Mouse (Mus musculus): ENCODE data around the gene Dcpp2. TPM values are rescaled to one million over a fixed set of nuclear protein-coding genes. Genes with fewer than 3 reads are reported as not detected.
A peak's percentile ranks its signal among the peaks of the same experiment; 100 is the strongest.
"Not testable (repeated sequence)": the region's sequence is repeated elsewhere in the genome, so short reads cannot be mapped to it uniquely, and the experiment has no call there.

Dcpp2 gene
- not detected in 2 replicates for polyA plus RNA-seq (2015; fragmentation: Nextera tagmentation; extraction: Ambion mirVana)

DNA sequence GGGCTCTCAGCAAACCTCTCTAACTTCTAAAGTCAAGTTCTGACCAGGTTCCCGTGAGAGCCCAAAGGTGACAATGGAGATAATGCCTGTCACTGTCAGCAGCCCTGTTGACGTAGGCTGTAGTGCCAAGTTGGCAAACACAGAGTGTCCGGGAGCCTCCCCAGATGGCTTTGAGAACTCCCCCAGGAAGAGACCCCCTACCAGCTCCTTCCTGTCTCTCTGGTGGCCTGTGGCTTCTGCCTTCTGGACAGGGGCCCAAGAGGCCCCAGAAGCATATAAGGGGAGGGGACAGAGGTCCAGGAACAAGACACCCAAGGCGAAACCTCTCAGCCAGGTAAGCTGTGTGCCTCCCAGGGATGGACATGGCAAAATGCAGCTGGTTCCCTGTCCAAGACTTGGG lies at the start of gene Dcpp2, which contains the start of gene Dcpp1:
Gene Dcpp2, plus strand, starts transcription at position 305 of the 400 bp plus-strand sequence.
Gene Dcpp1, plus strand, starts transcription at position 301 of the 400 bp plus-strand sequence.
- H3K4me1 ChIP-seq; H3K27me3 ChIP-seq; H3K36me3 ChIP-seq; H3K4me3 ChIP-seq (replicated peaks); H3K27ac ChIP-seq (replicated peaks); ATAC-seq (ENCODE audit: insufficient number of reproducible peaks, low FRiP score, low TSS enrichment, low read depth); H3K4me2 ChIP-seq (replicated peaks); H3K9me3 ChIP-seq (replicated peaks); H3K9ac ChIP-seq: not testable (repeated sequence)
- 71% methylated on average over 4 of the region's 4 CpGs for WGBS

DNA sequence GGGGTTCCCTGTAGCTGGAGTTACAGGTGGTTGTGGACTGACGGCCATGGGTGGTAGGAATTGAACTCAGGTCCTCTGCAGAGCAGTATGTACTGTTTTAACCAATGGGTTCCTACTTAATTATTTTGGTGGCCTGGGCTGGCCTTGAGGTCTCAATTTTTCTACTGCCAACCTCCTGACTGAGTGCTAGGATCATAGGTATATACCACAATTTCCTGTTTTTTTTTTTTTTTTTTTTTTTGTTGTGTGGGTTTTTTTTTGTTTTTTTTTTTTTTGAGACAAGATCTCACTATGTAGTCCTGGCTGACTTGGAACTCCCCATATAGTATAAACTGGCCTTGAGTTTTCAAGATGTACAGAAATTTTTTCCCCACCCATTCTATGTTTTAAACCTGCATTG lies 49.5 kb upstream of the Dcpp2 start:
- Histone ChIP-seq H3K27me3 (peaks cover 17% of the 10 kb centered on the region; the same call in 1 of the 2 replicates), H3K4me3 (replicated peaks) (no peak overlapping the region), H3K27ac (replicated peaks) (no peak overlapping the region), H3K36me3 (peaks cover 7% of the 10 kb centered on the region), H3K4me1 (peaks cover 7% of the 10 kb centered on the region), H3K9ac (no peak overlapping the region), H3K9me3 (replicated peaks) (no peaks in the 10 kb centered on the region), H3K4me2 (replicated peaks) (no peak overlapping the region)
- WGBS = 96% methylated on average over 1 of the region's 1 CpGs
- ATAC-seq (ENCODE audit: insufficient number of reproducible peaks, low FRiP score, low TSS enrichment, low read depth) = no peak

DNA sequence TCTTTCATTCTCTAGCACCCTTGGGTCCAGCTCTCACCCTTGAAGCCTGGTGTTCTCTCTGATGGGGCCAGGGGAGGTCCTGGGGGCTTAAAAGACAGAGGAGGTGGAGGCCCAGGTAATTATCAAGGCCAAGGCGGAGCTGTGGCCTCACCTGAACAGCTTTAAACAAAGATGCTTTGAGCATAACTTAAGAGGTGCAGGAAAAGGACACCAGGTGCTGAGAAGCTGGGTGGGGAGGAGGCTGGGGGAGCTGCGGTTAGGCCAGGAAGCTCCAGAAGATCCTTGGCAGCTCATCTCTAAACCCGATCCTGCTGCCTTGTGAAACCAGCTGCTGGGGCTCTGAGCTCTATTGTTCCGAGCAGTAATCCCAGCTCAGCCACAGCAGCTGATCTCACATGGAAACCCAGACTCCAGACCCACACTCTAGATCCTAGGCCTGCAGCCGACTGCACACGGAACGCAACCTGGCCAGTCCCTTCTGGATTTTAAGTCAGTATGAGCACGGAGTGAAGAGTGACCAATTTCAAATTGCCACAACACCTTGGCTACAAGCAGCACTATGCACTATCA lies 44.6 kb upstream of the Dcpp2 start, which contains the start of gene Prss33:
Gene Prss33, minus strand, starts transcription at position 51 of the 570 bp plus-strand sequence.
- Histone ChIP-seq H3K27me3 (peaks cover 20% of the 10 kb centered on the region; the same call in 1 of the 2 replicates), H3K9ac (no peak within 1 kb of the TSS), H3K4me3 (replicated peaks) (no peak within 1 kb of the TSS), H3K36me3 (no peaks in the 10 kb centered on the region), H3K4me1 (no peaks in the 10 kb centered on the region), H3K9me3 (replicated peaks) (no peaks in the 10 kb centered on the region), H3K4me2 (replicated peaks) (no peak within 1 kb of the TSS), H3K27ac (replicated peaks) (no peak within 1 kb of the TSS)
- ATAC-seq (ENCODE audit: insufficient number of reproducible peaks, low FRiP score, low TSS enrichment, low read depth) = no peak
- 59% methylated on average over 8 of the region's 8 CpGs for WGBS

DNA sequence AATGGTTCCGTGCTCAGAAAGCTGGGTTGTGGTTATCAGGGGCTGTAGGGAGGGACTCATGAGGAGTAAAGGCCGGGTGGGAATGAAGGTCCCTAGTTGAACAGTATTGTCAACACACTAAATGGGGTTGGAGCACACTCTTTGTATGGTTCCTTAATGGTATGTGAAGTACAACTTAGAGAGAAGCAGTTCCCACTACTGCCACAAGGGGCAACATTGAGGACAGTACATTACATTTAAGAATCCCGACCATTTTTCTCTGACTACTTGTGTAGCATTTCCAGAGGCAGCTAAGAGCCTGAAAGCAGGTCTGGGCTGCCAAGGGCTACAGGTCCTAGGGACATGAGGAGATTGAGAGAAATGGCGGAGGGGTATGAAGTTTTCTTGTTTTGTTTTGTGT lies 39.5 kb upstream of the Dcpp2 start:
- Histone ChIP-seq H3K27ac (replicated peaks) (no peak overlapping the region), H3K27me3 (peaks cover 3% of the 10 kb centered on the region; the same call in 1 of the 2 replicates), H3K4me2 (replicated peaks) (no peak overlapping the region), H3K9ac (no peak overlapping the region), H3K4me3 (replicated peaks) (no peak overlapping the region), H3K4me1 (0 out of 2 replicates have a peak, but pooled peaks cover 5% of the 10 kb centered on the region), H3K9me3 (replicated peaks) (no peaks in the 10 kb centered on the region), H3K36me3 (no peaks in the 10 kb centered on the region)
- WGBS = 29% methylated on average over 4 of the region's 4 CpGs
- no peak for ATAC-seq (ENCODE audit: insufficient number of reproducible peaks, low FRiP score, low TSS enrichment, low read depth)

DNA sequence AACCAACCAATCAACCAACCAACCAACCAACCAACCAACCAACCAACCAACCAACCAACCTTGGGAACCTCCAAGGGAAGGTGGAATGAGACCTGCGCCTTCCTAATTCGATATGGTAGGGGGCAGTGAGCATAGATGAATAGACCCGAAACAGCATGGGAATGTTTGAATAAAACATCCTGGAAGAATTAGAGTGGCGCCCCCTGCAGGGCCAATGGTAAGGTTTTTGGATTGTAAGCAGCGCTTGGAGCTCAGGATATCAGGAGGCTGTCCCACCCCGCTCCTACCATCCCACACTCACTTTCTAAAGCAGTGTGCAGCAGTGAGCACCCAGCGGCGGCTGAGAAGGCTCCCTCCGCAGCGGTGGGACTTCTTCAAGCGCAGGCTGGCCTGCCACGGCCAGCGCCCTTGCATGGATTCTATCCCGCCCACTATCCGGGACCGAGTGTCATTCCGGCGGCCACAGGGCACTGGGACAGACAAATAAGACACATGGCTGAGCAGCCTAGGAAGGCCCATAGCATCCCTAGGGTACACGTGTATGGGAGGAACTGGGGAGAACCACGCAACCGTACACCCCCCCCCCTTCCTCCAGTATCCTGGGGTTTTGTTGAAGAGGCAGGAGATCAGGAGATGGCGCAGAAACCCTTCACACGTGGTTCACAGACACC lies 37.4 kb upstream of the Dcpp2 start:
- Histone ChIP-seq H3K27me3 (no peaks in the 10 kb centered on the region), H3K27ac (replicated peaks) (no peak overlapping the region), H3K4me3 (replicated peaks) (peak overlapping the region; percentile 22; the same call in 1 of the 2 replicates), H3K9ac (no peak overlapping the region), H3K36me3 (no peaks in the 10 kb centered on the region), H3K9me3 (replicated peaks) (no peaks in the 10 kb centered on the region), H3K4me1 (0 out of 2 replicates have a peak, but pooled peaks cover 5% of the 10 kb centered on the region), H3K4me2 (replicated peaks) (peak overlapping the region; percentile 39)
- WGBS = 44% methylated on average over 23 of the region's 23 CpGs
- ATAC-seq (ENCODE audit: insufficient number of reproducible peaks, low FRiP score, low TSS enrichment, low read depth) = no peak

DNA sequence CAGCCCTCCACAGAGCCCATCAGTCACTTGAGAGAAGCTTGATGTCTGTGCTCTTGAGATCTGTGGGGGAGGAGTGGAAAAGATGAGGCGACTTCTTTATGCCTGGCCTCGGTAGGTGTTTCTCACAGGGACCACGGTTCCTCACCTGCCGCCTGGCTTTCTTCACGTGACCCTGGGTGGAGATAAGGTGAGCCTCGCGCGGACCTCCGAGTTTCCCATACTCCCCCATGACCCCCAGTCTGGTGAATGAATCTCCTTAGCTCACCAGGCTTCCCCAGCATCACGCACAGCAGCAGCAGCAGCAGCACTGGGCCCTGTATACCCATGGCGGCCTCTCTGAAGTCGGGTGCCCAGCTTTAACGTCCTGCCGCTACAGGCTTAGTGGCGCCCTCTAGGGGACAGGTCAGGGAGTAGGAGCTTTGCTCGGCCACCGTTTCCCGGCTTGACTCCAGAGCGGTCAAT lies 36.8 kb upstream of the Dcpp2 start, which contains the start of the genes Prss32 and Prss41:
Gene Prss32, plus strand, starts transcription at position 44 of the 462 bp plus-strand sequence.
Gene Prss41, minus strand, starts transcription at position 361 of the 462 bp plus-strand sequence.
- H3K9ac ChIP-seq = no peak within 1 kb of the TSS
- 15% methylated on average over 19 of the region's 19 CpGs for WGBS
- H3K27ac ChIP-seq (replicated peaks) = no peak within 1 kb of the TSS
- H3K4me2 ChIP-seq (replicated peaks) = peak within 1 kb of the TSS; percentile 39
- 0 out of 2 replicates have a peak, but pooled peaks cover 5% of the 10 kb centered on the region for H3K4me1 ChIP-seq
- no peaks in the 10 kb centered on the region for H3K9me3 ChIP-seq (replicated peaks)
- H3K27me3 ChIP-seq = no peaks in the 10 kb centered on the region
- H3K4me3 ChIP-seq (replicated peaks) = peak within 1 kb of the TSS; percentile 22
- ATAC-seq (ENCODE audit: insufficient number of reproducible peaks, low FRiP score, low TSS enrichment, low read depth) = no peak
- no peaks in the 10 kb centered on the region for H3K36me3 ChIP-seq

DNA sequence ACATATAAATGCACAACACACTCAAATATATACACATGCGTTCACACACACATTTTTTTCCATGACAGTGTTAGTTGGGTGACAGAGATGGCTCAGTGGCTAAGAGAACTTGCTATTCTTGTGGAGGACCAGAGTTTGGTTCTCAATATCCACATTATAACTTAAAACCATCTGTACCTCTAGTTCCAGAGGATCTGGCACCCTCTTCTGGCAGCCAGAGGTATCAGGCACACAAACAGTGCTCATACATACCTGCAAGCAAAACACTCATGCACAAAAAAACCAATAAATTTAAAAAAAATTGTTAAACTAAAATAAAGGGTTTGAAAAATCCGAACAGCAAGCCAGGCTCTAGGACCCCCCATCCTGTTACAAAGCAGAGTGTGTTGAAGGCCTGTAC lies 30.7 kb upstream of the Dcpp2 start:
- H3K4me3 ChIP-seq (replicated peaks) = no peak overlapping the region
- H3K27me3 ChIP-seq = no peaks in the 10 kb centered on the region
- H3K36me3 ChIP-seq = no peaks in the 10 kb centered on the region
- no peaks in the 10 kb centered on the region for H3K4me1 ChIP-seq
- no peak overlapping the region for H3K4me2 ChIP-seq (replicated peaks)
- ATAC-seq (ENCODE audit: insufficient number of reproducible peaks, low FRiP score, low TSS enrichment, low read depth) = no peak
- H3K27ac ChIP-seq (replicated peaks) = no peak overlapping the region
- WGBS = 58% methylated on average over 2 of the region's 2 CpGs
- no peaks in the 10 kb centered on the region for H3K9me3 ChIP-seq (replicated peaks)
- H3K9ac ChIP-seq = no peak overlapping the region

DNA sequence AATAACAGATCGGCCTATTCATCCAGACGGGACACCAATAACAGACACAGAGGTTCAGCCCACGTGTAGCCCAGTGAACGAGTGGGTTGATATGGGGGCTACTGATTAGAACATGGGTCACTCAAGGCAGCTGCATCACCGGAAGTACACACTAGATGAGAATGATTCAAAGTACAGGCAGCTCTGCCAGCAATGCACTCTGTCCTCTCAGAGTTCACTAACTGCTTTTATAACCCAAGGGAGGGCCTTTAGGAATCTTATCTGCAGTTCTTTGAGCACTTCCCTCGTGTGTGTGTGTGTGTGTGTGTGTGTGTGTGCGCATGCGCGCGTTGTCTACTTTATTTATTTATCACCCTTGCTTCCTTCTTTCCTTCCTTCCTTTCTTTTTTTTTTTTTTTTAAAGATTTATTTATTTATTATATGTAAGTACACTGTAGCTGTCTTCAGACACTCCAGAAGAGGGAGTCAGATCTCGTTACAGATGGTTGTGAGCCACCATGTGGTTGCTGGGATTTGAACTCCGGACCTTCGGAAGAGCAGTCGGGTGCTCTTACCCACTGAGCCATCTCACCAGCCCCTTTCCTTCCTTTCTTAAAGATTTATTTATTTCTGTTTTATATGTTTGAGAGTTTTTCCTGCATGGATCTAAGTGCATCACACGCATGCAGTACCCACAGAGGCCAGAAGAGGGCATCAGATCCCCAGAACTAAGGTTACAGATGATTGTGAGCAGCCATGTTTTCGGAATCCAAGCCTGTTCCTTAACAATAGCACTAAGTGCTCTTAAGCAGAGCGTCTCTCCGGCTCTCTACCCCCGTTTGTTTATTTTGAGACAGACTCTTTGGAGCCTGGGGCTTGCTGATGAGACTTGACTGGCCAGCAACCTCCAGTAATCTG lies 29.6 kb upstream of the Dcpp2 start:
- ATAC-seq (ENCODE audit: insufficient number of reproducible peaks, low FRiP score, low TSS enrichment, low read depth) = no peak

DNA sequence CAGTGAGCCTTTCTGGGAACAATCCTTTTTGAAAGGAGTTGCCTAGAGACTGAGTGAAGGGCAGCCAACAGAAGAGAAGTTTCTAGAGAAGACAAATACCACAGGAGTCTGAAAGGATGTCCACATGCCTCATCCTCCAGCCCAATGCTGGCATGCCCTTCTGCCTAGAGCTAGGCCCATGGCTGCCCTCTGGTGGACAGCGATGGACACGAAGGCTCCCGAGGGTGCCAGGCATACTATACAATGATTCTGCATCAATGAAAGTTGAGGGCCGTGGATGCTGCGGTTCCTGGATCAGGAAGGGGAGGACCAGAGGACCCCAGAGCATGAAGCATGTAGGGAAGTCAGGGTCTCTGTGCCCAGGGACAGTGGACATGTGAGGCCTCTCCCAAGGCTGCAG lies 27.4 kb upstream of the Dcpp2 start:
- Histone ChIP-seq H3K27me3 (no peaks in the 10 kb centered on the region), H3K27ac (replicated peaks) (no peak overlapping the region), H3K4me2 (replicated peaks) (no peak overlapping the region), H3K4me1 (no peaks in the 10 kb centered on the region), H3K9ac (no peak overlapping the region), H3K9me3 (replicated peaks) (no peaks in the 10 kb centered on the region), H3K36me3 (no peaks in the 10 kb centered on the region), H3K4me3 (replicated peaks) (no peak overlapping the region)
- no peak for ATAC-seq (ENCODE audit: insufficient number of reproducible peaks, low FRiP score, low TSS enrichment, low read depth)
- WGBS = 29% methylated on average over 5 of the region's 5 CpGs

More for the DNA sequence above, 29.6 kb upstream of the Dcpp2 start:
- no peak overlapping the region for H3K4me2 ChIP-seq (replicated peaks)
- H3K27me3 ChIP-seq = no peaks in the 10 kb centered on the region
- no peak overlapping the region for H3K27ac ChIP-seq (replicated peaks)
- no peaks in the 10 kb centered on the region for H3K36me3 ChIP-seq
- H3K4me1 ChIP-seq = no peaks in the 10 kb centered on the region
- 61% methylated on average over 19 of the region's 19 CpGs for WGBS
- no peaks in the 10 kb centered on the region for H3K9me3 ChIP-seq (replicated peaks)
- H3K9ac ChIP-seq = no peak overlapping the region
- no peak overlapping the region for H3K4me3 ChIP-seq (replicated peaks)

DNA sequence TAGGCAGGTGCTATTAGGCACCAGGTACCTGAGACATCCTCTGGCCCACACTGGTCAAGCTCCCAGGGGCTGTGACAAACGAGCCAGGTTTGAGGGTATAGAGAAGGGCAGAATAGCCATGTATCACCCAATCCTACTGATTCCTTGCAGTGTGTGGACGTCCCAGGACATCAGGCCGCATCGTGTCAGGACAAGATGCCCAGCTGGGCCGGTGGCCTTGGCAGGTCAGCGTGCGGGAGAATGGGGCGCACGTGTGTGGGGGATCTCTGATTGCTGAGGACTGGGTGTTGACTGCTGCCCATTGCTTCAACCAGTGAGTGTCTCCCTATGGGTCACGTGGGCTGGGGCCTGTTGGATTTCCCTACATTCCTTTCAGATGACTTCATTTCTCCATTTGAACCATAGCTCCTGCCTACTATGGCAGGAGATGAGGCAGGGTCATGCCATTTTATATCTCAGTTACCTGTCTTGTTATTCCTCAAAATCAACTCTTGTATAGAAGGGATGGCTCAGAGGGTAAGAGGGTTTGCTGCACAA lies 26.4 kb upstream of the Dcpp2 start:
- H3K27me3 ChIP-seq = no peaks in the 10 kb centered on the region
- H3K4me1 ChIP-seq = no peaks in the 10 kb centered on the region
- H3K4me3 ChIP-seq (replicated peaks) = no peak overlapping the region
- H3K36me3 ChIP-seq = no peaks in the 10 kb centered on the region
- no peak for ATAC-seq (ENCODE audit: insufficient number of reproducible peaks, low FRiP score, low TSS enrichment, low read depth)
- no peak overlapping the region for H3K9ac ChIP-seq
- H3K9me3 ChIP-seq (replicated peaks) = no peaks in the 10 kb centered on the region
- WGBS = 82% methylated on average over 10 of the region's 10 CpGs
- no peak overlapping the region for H3K27ac ChIP-seq (replicated peaks)
- H3K4me2 ChIP-seq (replicated peaks) = no peak overlapping the region

All from embryonic facial prominence, embryonic 15.5 days (tissue).